Mouse (Mus musculus) hindbrain, embryonic 16.5 days (tissue): ENCODE data around the gene Zbtb20. TPM values are rescaled to one million over a fixed set of nuclear protein-coding genes. Genes with fewer than 3 reads are reported as not detected.
A peak's percentile ranks its signal among the peaks of the same experiment; 100 is the strongest.

ENCODE experiments used
- ATAC-seq: fragments of 200-750 bp; cut with Nextera tagmentation; 2 replicates; pipeline ENCODE4 v1.8.0; 2017; ENCODE audit warnings: moderate TSS enrichment, moderate library complexity
- H3K27ac ChIP-seq: fragments of 300-500 bp; sonication (generic); 2 replicates; pipeline ENCODE4 v1.5.1; 2014; ENCODE audit warnings: low read depth, mild to moderate bottlenecking, control low read depth, low read length, moderate library complexity
- H3K27me3 ChIP-seq: fragments of 300-500 bp; sonication (generic); replicated peaks from 2 replicates; pipeline ENCODE4 v1.6.1; 2014; ENCODE audit warnings: low read length; ENCODE audit not compliant: control insufficient read depth, insufficient read depth
- H3K36me3 ChIP-seq: fragments of 300-500 bp; sonication (generic); 2 replicates; pipeline ENCODE4 v1.6.1; 2014; ENCODE audit warnings: mild to moderate bottlenecking, low read length, moderate library complexity, mixed read lengths; ENCODE audit not compliant: control insufficient read depth, insufficient read depth
- H3K4me1 ChIP-seq: fragments of 300-500 bp; sonication (generic); 2 replicates; pipeline ENCODE4 v1.6.1; 2014; ENCODE audit warnings: low read depth, low read length; ENCODE audit not compliant: control insufficient read depth, insufficient read depth
- H3K4me2 ChIP-seq: fragments of 300-500 bp; sonication (generic); 2 replicates; pipeline ENCODE4 v1.6.1; 2014; ENCODE audit warnings: mild to moderate bottlenecking, low read length, control low read depth, moderate library complexity
- H3K4me3 ChIP-seq: fragments of 300-500 bp; sonication (generic); 2 replicates; pipeline ENCODE4 v1.5.1; 2014; ENCODE audit warnings: mild to moderate bottlenecking, low read length, control low read depth, moderate library complexity
- H3K9ac ChIP-seq: fragments of 300-500 bp; sonication (generic); 2 replicates; pipeline ENCODE4 v1.6.1; 2014; ENCODE audit warnings: low read depth, mild to moderate bottlenecking, control low read depth, low read length, moderate library complexity
- H3K9me3 ChIP-seq: fragments of 300-500 bp; sonication (generic); 2 replicates; pipeline ENCODE4 v1.6.1; 2014; ENCODE audit warnings: mild to moderate bottlenecking, low read length, moderate library complexity; ENCODE audit not compliant: control insufficient read depth
- WGBS: fragments of 180-500 bp; shearing (Covaris S2); extraction: QIAGEN DNeasy Blood & Tissue Kit; methylation state at CpG from one replicate; pipeline ENCODE4 v1.1.7; 2014; 5-methylcytosine and 5-hydroxymethylcytosine counted together
- polyA plus RNA-seq: library from polyadenylated mRNA; unstranded; fragments of >200 nt; fragmentation: Nextera tagmentation; extraction: Ambion mirVana; gene quantifications from 2 replicates; pipeline ENCODE4 v1.2.1, GENCODE M21; 2015

Zbtb20 gene
- polyA plus RNA-seq, 1 experiment from 2014 or later: 46.6 TPM

- ATAC-seq: no peak
- H3K36me3 ChIP-seq: no peaks in the 10 kb centered on the region
- H3K27me3 ChIP-seq: no peaks in the 10 kb centered on the region
- H3K4me2 ChIP-seq: no peak overlapping the region
- H3K9ac ChIP-seq: no peak overlapping the region
- no peaks in the 10 kb centered on the region for H3K4me1 ChIP-seq
- H3K9me3 ChIP-seq: no peaks in the 10 kb centered on the region
- WGBS: 79% methylated on average over 1 of the region's 1 CpGs
- H3K4me3 ChIP-seq: no peak overlapping the region
- no peak overlapping the region for H3K27ac ChIP-seq
These were observed 652.6 kb downstream of the Zbtb20 start for GRCm38 (mm10) chr16:43528300-43528699.

GRCm38 (mm10) chr16:43531328-43531727, 655.6 kb downstream of the Zbtb20 start:
- Histone ChIP-seq H3K9me3 (no peaks in the 10 kb centered on the region), H3K4me1 (peaks cover 2% of the 10 kb centered on the region; the same call in 1 of the 2 replicates), H3K9ac (no peak overlapping the region), H3K4me2 (no peak overlapping the region), H3K27ac (no peak overlapping the region), H3K4me3 (no peak overlapping the region), H3K36me3 (no peaks in the 10 kb centered on the region), H3K27me3 (no peaks in the 10 kb centered on the region)
- no peak for ATAC-seq
- 63% methylated on average over 6 of the region's 6 CpGs for WGBS

DNA sequence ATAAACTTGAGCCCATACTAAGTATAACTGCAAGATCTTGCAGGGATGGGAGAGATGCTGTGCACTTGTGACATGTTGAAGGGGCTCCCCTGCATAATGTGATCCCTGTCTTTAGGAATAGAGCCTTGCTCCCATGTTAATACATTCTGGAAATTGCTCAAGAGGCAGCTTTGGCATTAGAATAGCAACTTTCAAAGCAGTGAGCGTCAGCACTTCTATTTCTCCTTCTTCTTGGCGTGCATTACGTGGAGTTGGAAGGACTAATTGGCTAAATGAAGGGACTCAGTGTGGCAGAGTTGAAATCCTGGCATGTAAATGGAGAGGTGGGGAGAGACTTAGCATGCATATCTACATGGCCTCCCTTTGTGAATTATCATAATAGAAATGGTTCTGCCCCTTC, 658.4 kb downstream of the Zbtb20 start:
- H3K4me1 ChIP-seq: peaks cover 2% of the 10 kb centered on the region; the same call in 1 of the 2 replicates
- no peak overlapping the region for H3K4me2 ChIP-seq
- H3K27me3 ChIP-seq: no peaks in the 10 kb centered on the region
- no peaks in the 10 kb centered on the region for H3K36me3 ChIP-seq
- H3K9ac ChIP-seq: no peak overlapping the region
- no peak overlapping the region for H3K27ac ChIP-seq
- 51% methylated on average over 3 of the region's 3 CpGs for WGBS
- no peaks in the 10 kb centered on the region for H3K9me3 ChIP-seq
- ATAC-seq: no peak; the same call in 1 of the 2 replicates
- H3K4me3 ChIP-seq: no peak overlapping the region

DNA sequence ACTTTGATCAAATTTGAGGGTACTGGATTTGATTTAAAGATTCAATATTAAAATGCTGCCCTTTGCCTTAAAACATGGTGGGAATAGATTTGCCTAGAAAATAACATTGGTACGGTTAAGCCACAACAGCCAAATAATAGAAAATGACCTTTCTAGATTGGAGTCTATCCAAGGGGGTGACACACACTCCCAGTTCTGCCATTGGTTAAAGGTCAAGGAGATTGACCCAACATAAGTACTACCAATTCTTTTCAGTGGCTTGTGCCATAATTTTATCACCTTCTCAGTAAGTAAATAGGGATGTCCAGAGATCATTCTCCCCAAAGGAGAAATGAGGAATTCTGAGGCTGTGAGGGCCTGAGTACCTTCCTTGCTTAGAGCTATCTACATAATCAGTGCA, 660.2 kb downstream of the Zbtb20 start:
- ATAC-seq: no peak
- Histone ChIP-seq H3K4me3 (no peak overlapping the region), H3K27ac (no peak overlapping the region), H3K4me2 (no peak overlapping the region), H3K4me1 (peaks cover 6% of the 10 kb centered on the region; the same call in 1 of the 2 replicates), H3K9me3 (no peaks in the 10 kb centered on the region), H3K9ac (no peak overlapping the region), H3K36me3 (no peaks in the 10 kb centered on the region), H3K27me3 (no peaks in the 10 kb centered on the region)
- 77% methylated on average over 1 of the region's 1 CpGs for WGBS

GRCm38 (mm10) chr16:43537163-43537562, 661.5 kb downstream of the Zbtb20 start:
- H3K27ac ChIP-seq: no peak overlapping the region
- WGBS: 80% methylated on average over 7 of the region's 7 CpGs
- no peak overlapping the region for H3K9ac ChIP-seq
- H3K36me3 ChIP-seq: no peaks in the 10 kb centered on the region
- peaks cover 6% of the 10 kb centered on the region; the same call in 1 of the 2 replicates for H3K4me1 ChIP-seq
- H3K4me2 ChIP-seq: no peak overlapping the region
- no peaks in the 10 kb centered on the region for H3K9me3 ChIP-seq
- no peaks in the 10 kb centered on the region for H3K27me3 ChIP-seq
- no peak for ATAC-seq
- H3K4me3 ChIP-seq: no peak overlapping the region

DNA sequence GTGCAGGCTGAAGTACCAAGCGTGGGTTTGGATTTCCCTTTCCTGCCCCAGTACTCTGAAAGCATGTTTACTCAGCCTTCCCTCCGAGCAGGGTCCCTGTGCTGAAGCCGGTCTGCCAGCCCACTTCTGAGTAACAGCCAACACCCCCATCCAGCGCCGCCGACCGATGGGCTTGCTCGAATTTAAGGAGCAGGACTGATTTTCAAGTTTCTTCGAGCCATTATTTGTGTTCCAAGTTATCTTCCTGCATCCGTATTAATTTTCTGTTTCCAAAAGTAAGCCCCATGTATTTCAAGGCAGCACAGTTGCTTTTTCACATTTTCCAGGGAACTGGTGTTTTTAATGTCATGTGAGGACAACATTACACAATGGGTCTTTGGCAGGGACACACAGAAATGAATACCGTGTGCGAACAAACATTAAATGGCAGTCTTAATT, 664.0 kb downstream of the Zbtb20 start:
- peaks cover 4% of the 10 kb centered on the region; the same call in 1 of the 2 replicates for H3K4me1 ChIP-seq
- peak; percentile 61; the same call in 1 of the 2 replicates for ATAC-seq
- H3K9ac ChIP-seq: 0 out of 2 replicates have a peak overlapping the region, but pooled peaks have one; percentile 3
- no peak overlapping the region for H3K4me2 ChIP-seq
- no peaks in the 10 kb centered on the region for H3K36me3 ChIP-seq
- H3K9me3 ChIP-seq: no peaks in the 10 kb centered on the region
- H3K27ac ChIP-seq: peak overlapping the region; percentile 45; the same call in 1 of the 2 replicates
- WGBS: 71% methylated on average over 12 of the region's 12 CpGs
- H3K27me3 ChIP-seq: no peaks in the 10 kb centered on the region
- H3K4me3 ChIP-seq: no peak overlapping the region

- Histone ChIP-seq H3K9ac (no peak overlapping the region), H3K27me3 (no peaks in the 10 kb centered on the region), H3K4me2 (no peak overlapping the region), H3K36me3 (no peaks in the 10 kb centered on the region), H3K27ac (no peak overlapping the region), H3K4me1 (peaks cover 4% of the 10 kb centered on the region; the same call in 1 of the 2 replicates), H3K4me3 (no peak overlapping the region), H3K9me3 (no peaks in the 10 kb centered on the region)
- ATAC-seq: peak; percentile 80
- whole genome bisulfite sequencing: 32% methylated on average over 3 of the region's 3 CpGs
These were observed 664.4 kb downstream of the Zbtb20 start for GRCm38 (mm10) chr16:43540108-43540507.

DNA sequence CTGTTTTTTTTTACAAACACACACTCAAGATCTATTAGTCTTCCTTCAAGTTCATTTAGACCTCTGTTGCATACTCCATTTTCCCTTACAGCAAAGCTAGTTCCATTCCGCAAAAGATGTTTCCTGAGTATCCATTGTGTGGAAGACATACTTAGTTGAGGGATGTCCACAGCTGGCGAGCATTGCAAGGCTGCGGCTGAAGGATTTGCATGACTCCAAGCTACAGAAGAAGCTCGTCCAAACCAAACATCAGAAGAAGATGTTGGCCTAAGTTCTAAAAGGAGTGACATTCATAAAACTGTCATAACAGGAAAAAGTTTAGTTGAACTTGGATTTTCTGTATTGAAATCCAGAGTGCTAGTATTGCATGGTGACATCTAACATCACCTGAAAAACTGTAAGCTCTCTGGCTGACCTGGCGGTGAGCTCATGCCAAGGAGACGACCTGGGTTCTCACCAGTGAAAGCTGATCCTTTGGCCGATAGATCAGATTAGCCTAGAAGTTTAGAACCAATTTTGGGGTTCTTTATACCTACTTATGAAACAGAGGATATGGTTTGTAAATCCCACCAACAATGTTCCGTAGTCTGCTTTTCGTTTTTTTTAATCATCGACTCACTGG, 665.0 kb downstream of the Zbtb20 start:
- no peak overlapping the region for H3K4me2 ChIP-seq
- ATAC-seq: no peak
- H3K27me3 ChIP-seq: no peaks in the 10 kb centered on the region
- 94% methylated on average over 10 of the region's 10 CpGs for WGBS
- no peaks in the 10 kb centered on the region for H3K9me3 ChIP-seq
- H3K4me1 ChIP-seq: peaks cover 4% of the 10 kb centered on the region; the same call in 1 of the 2 replicates
- no peaks in the 10 kb centered on the region for H3K36me3 ChIP-seq
- H3K9ac ChIP-seq: no peak overlapping the region
- no peak overlapping the region for H3K27ac ChIP-seq
- H3K4me3 ChIP-seq: no peak overlapping the region

DNA sequence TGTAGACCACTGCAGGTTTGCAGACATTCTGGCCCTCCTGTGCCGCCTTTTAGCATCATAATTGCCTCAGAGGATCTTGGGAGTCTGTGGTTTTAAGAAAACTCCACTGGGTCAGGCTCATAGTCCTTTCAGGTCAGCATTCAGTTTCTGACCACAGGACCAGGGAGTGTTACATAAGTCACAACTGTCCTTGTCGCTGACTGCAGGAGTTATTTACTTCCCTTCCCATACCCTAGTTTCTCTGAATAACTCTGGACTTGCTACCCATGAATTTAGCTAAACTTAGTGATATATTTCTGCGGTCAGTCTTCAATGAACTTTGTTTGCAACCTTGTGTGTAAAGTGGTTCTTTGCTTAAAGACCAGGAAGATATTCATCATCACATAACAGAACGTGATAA, 669.6 kb downstream of the Zbtb20 start:
- Histone ChIP-seq H3K27me3 (no peaks in the 10 kb centered on the region), H3K36me3 (no peaks in the 10 kb centered on the region), H3K4me1 (peaks cover 14% of the 10 kb centered on the region), H3K27ac (no peak overlapping the region), H3K9ac (no peak overlapping the region), H3K9me3 (no peaks in the 10 kb centered on the region), H3K4me2 (no peak overlapping the region), H3K4me3 (no peak overlapping the region)
- no peak for ATAC-seq
- 88% methylated on average over 4 of the region's 4 CpGs for WGBS
